Mouse (Mus musculus) erythroblast, embryonic 14.5 days (primary cell): Measurements from ENCODE around the gene Tab2.

Experiments
- GATA1 ChIP-seq: IDR thresholded peaks from 2 replicates; pipeline ENCODE4 v1.6.1; 2012; ENCODE audit warnings: low read length, inconsistent platforms, mixed read lengths
- TAL1 ChIP-seq: IDR thresholded peaks from 3 replicates; pipeline ENCODE4 v1.6.1; 2012; ENCODE audit warnings: low read length, inconsistent platforms, mixed read lengths

DNA sequence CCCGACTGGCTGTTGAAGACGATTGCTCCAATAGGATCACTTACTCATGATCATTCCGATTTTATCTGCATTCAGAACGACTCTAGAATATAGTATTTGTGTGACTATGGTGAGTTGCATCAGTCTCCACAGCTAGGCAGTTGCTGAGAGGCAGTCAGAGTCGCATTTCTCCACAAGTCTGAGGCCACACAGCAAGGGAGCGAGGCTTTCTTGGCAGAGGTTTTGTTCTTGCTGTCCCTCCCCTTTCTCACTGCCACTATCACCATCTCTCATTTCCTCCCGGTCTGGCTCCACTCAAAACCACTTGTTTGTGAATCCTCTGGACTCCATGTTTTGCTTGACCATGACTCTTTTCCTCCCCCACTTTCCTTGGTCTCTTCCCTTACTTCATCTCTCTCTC, 81.8 kb downstream of the Tab2 start:
- no peak for TF ChIP-seq GATA1
- TF ChIP-seq TAL1, result no peak
